Mouse (Mus musculus): ENCODE data around the gene Nme3. TPM values are rescaled to one million over a fixed set of nuclear protein-coding genes. Genes with fewer than 3 reads are reported as not detected.

Gene Nme3
- polyA plus RNA-seq, 1 experiment from 2014 or later, result 41.4 TPM

DNA sequence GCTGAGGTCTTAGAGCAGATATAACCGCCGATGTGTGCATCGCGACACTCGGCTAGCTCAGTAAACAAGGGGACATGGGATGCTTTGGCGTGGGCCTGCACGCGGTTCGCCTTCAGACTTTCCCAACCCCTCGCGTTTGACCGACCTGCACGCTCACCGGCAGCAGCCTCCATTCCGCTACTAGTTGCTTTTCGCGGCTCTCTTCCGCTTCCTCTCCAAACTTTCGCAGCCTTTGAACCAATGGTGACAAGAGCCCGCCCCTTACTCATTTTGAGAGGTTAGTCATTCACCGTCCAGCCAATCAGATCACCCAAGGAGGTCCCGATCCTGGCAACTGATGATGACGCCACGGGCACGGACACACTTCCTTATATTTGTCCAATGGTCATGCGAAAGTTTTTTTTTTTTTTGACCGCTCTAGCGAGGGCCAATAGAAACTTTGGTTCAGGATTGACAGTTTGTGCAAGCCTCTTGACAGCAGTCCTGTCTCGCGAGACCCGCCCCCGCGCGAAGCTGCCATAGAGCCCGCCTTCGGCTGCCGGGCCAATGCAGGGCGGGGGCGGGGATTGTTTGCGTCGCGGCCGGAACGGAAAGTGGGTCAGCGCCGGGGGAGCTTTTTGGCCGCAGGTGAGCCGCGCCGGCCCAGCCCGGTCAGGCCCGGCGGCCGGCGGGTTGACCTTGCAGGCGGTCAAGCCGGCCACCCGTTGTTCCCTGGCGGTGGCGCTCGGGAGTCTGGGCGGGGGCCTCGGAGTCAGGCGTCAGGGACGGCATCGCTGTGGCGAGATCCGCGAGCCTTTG lies 10.0 kb upstream of the Nme3 start, which contains the start of the genes Nubp2 and Spsb3:
Nubp2 (minus strand) TSS at position 216 of the 798 bp plus-strand sequence.
Spsb3 (plus strand) TSS at position 510 of the 798 bp plus-strand sequence.
- Histone ChIP-seq H3K4me1 (peaks cover 37% of the 10 kb centered on the region), H3K36me3 (peaks cover 57% of the 10 kb centered on the region), H3K9me3 (no peaks in the 10 kb centered on the region), H3K4me3 (peak within 1 kb of the TSS; percentile 87), H3K27ac (peak within 1 kb of the TSS; percentile 89), H3K27me3 (ENCODE audit: insufficient read depth, poor library complexity, severe bottlenecking) (no peaks in the 10 kb centered on the region)
- DNase-seq (ENCODE audit: low spot score), result peak; percentile 100
- under 1% methylated on average over 69 of the region's 69 CpGs for WGBS

DNA sequence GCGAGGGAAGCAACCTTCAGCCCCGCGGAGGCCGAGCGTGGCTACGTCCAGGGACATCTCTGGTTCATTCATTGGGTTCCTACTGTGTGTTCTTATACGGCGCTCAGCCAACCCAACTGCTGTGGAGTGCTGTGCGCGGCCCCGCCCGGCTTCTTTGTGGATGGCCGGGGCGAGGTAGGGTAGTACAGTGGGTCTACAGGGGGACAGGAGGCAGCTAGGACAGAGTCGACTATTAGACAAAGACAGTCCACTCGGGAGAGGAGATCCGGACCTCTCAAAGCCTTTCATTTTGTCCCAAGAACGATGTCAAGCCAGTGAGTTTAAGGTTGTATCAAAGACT lies 9.4 kb upstream of the Nme3 start:
- DNase-seq (ENCODE audit: low spot score), result no peak
- H3K36me3 ChIP-seq, result peaks cover 63% of the 10 kb centered on the region
- peak overlapping the region; percentile 87 for H3K4me3 ChIP-seq
- no peaks in the 10 kb centered on the region for H3K9me3 ChIP-seq
- H3K4me1 ChIP-seq, result peaks cover 32% of the 10 kb centered on the region
- under 1% methylated on average over 18 of the region's 18 CpGs for WGBS
- peak overlapping the region; percentile 89 for H3K27ac ChIP-seq
- H3K27me3 ChIP-seq (ENCODE audit: insufficient read depth, poor library complexity, severe bottlenecking), result no peaks in the 10 kb centered on the region

DNA sequence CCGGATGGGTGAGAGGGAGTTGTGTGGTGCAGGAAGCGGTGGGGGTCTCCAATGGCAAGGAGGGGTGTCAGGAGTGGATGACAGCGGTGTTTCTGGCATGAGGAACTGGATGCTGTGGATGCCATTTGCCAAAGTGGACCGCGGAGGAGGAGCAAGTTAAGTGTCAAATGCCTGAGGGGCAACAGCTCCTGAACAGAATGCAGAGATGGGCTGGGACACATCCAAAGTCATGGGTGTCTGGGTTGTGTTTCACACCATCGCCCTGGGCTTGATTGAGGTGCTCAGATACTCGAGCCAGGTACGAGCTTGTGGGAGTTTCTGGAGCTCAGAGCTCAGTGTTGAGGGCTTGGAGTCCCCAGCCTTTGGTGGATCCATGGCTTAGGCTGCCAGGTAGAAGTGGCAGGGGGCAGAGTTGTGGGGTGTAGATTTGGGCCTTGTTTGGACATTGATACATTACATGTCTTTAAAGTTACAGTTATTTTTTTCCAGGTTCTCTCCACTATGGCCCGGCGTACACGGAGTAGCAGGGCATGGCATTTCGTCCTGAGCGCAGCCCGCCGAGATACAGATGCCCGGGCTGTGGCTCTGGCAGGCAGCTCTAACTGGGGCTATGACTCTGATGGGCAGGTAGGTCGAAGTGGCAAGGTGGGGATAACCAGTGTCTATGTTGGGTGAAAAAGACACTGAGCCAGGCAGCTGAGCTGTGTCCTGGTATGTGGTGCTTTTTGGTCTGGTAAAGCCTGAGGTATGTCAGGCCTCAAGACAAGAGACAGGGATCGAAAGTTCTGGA lies 8.8 kb upstream of the Nme3 start:
- Histone ChIP-seq H3K27ac (peak overlapping the region; percentile 89; the same call in 1 of the 2 replicates), H3K36me3 (peaks cover 64% of the 10 kb centered on the region)

DNA sequence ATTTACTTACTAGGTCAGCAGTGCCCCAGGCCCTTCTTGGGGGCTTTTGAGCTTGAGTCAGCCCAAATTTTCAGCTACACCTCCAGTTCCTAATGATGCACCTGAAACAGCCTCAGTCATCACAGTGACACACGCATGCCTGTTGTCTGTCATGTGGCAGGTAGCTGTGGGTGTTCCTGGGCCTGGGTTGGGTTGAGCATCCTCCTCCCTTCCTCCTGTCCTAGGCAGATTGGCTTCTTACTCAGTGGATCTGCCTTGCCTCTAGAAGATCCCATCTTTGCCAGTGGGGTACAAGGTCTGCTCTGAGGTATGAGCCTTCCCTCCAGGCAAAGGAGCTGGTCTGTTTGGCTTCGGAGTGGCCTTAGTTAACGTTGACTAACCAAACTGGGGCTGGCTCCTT lies 7.4 kb upstream of the Nme3 start:
- peaks cover 62% of the 10 kb centered on the region for H3K36me3 ChIP-seq
- H3K27ac ChIP-seq, result no peak overlapping the region
- no peaks in the 10 kb centered on the region for H3K9me3 ChIP-seq
- DNase-seq (ENCODE audit: low spot score), result no peak
- no peak overlapping the region for H3K4me3 ChIP-seq
- H3K27me3 ChIP-seq (ENCODE audit: insufficient read depth, poor library complexity, severe bottlenecking), result no peaks in the 10 kb centered on the region
- WGBS, result 88% methylated on average over 3 of the region's 3 CpGs
- peaks cover 35% of the 10 kb centered on the region for H3K4me1 ChIP-seq

More for the DNA sequence above, 8.8 kb upstream of the Nme3 start:
- Histone ChIP-seq H3K4me3 (peak overlapping the region; percentile 87), H3K27me3 (ENCODE audit: insufficient read depth, poor library complexity, severe bottlenecking) (no peaks in the 10 kb centered on the region), H3K9me3 (no peaks in the 10 kb centered on the region), H3K4me1 (peaks cover 30% of the 10 kb centered on the region)
- 61% methylated on average over 18 of the region's 18 CpGs for WGBS
- no peak for DNase-seq (ENCODE audit: low spot score)

DNA sequence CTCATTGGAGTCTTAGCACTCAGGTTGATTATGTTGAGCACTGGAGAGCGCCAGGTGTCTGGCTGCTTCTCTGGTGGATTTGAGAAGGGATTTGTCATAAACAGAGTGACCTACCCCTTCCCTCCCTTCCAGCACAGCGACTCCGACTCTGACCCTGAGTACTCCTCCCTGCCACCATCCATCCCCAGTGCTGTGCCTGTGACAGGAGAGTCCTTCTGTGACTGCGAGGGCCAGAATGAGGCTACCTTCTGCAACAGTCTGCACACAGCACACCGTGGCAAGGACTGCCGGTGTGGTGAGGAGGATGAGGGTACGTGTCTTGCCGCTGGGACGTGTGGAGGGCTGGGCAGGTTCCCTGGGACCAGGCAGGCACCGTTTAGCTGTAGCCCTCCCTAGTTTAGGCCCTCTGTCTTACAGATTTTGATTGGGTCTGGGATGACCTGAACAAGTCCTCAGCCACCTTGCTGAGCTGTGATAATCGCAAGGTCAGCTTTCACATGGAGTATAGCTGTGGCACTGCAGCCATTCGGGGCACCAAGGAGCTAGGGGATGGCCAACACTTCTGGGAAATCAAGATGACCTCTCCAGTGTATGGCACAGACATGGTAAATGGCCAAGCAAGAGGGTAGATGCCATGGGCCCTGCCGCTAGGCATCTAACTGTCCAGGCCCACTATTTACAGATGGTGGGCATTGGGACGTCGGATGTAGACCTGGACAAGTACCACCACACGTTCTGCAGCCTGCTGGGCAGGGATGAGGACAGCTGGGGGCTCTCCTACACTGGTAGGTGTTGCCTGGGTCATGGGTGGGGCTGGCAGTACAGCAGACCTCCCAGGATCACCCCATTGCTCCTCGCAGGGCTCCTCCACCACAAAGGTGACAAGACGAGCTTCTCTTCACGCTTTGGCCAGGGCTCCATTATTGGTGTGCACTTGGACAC lies 5.9 kb upstream of the Nme3 start:
- Histone ChIP-seq H3K27me3 (ENCODE audit: insufficient read depth, poor library complexity, severe bottlenecking) (no peaks in the 10 kb centered on the region), H3K9me3 (no peaks in the 10 kb centered on the region), H3K36me3 (peaks cover 50% of the 10 kb centered on the region), H3K27ac (no peak overlapping the region), H3K4me1 (peaks cover 38% of the 10 kb centered on the region), H3K4me3 (no peak overlapping the region)
- 87% methylated on average over 19 of the region's 19 CpGs for WGBS
- DNase-seq (ENCODE audit: low spot score), result no peak

DNA sequence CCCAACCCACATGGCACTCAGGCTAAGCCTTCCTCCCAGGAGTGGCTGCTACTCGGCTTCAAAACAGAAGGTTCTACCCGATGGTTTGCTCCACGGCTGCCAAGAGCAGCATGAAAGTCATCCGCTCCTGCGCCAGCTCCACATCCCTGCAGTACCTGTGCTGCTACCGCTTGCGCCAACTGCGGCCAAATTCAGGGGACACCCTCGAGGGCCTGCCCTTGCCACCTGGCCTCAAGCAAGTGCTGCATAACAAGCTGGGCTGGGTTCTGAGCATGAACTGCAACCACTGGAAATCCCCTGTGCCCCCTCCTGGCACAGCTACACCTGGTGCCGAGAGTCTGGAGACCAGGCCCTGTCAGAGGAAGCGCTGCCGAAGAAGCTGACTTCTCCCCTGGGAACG lies 5.0 kb upstream of the Nme3 start:
- Histone ChIP-seq H3K9me3 (no peaks in the 10 kb centered on the region), H3K27ac (no peak overlapping the region), H3K4me1 (peaks cover 41% of the 10 kb centered on the region), H3K36me3 (peaks cover 50% of the 10 kb centered on the region), H3K27me3 (ENCODE audit: insufficient read depth, poor library complexity, severe bottlenecking) (no peaks in the 10 kb centered on the region), H3K4me3 (no peak overlapping the region)
- WGBS, result 90% methylated on average over 13 of the region's 13 CpGs
- DNase-seq (ENCODE audit: low spot score), result no peak

DNA sequence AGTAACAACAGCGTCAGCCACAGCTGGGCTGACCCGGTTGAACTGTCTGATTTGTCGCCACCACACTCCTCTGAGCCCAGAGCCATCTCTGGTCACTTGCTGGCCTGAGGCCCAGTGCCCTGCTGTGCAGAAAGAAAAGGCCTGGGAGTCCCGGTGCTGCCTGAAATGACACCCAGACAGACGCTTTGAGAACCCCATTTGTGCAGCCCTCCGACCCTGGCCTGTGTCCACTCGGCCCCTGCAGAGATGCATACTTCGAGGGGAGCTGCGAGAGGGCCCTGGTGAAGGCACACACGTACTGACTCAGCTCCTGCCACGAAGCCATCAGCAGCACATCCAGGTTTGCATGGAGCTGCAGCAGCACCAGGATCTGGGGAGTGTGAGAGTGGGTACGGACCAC lies 3.5 kb upstream of the Nme3 start:
- peaks cover 62% of the 10 kb centered on the region for H3K36me3 ChIP-seq
- no peaks in the 10 kb centered on the region for H3K9me3 ChIP-seq
- no peak overlapping the region for H3K4me3 ChIP-seq
- H3K27ac ChIP-seq, result no peak overlapping the region
- no peak for DNase-seq (ENCODE audit: low spot score)
- peaks cover 42% of the 10 kb centered on the region for H3K4me1 ChIP-seq
- 90% methylated on average over 12 of the region's 12 CpGs for WGBS
- no peaks in the 10 kb centered on the region for H3K27me3 ChIP-seq (ENCODE audit: insufficient read depth, poor library complexity, severe bottlenecking)

DNA sequence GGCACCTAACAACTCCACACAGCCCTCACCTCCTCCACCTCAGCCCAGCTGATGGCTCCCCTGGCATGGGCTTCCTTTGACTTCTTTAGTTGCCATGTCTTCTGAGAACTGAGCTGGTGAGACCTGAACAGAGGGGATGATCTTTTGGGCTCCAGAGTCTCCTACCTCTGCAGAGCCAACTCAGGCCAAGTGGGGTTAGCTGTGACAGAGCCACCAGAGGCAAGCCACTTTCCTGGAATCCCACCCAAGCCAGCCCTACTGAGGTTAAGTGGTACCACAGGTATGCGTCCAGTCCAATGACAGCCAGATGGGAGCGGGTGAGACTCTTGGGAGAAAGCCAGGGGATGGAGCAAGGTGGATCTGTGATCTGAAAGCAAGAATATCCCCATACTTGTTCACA lies 3.0 kb upstream of the Nme3 start:
- Histone ChIP-seq H3K4me3 (no peak overlapping the region), H3K4me1 (peaks cover 41% of the 10 kb centered on the region), H3K36me3 (peaks cover 67% of the 10 kb centered on the region), H3K27me3 (ENCODE audit: insufficient read depth, poor library complexity, severe bottlenecking) (no peaks in the 10 kb centered on the region), H3K27ac (no peak overlapping the region), H3K9me3 (no peaks in the 10 kb centered on the region)
- WGBS, result 90% methylated on average over 2 of the region's 2 CpGs
- no peak for DNase-seq (ENCODE audit: low spot score)

DNA sequence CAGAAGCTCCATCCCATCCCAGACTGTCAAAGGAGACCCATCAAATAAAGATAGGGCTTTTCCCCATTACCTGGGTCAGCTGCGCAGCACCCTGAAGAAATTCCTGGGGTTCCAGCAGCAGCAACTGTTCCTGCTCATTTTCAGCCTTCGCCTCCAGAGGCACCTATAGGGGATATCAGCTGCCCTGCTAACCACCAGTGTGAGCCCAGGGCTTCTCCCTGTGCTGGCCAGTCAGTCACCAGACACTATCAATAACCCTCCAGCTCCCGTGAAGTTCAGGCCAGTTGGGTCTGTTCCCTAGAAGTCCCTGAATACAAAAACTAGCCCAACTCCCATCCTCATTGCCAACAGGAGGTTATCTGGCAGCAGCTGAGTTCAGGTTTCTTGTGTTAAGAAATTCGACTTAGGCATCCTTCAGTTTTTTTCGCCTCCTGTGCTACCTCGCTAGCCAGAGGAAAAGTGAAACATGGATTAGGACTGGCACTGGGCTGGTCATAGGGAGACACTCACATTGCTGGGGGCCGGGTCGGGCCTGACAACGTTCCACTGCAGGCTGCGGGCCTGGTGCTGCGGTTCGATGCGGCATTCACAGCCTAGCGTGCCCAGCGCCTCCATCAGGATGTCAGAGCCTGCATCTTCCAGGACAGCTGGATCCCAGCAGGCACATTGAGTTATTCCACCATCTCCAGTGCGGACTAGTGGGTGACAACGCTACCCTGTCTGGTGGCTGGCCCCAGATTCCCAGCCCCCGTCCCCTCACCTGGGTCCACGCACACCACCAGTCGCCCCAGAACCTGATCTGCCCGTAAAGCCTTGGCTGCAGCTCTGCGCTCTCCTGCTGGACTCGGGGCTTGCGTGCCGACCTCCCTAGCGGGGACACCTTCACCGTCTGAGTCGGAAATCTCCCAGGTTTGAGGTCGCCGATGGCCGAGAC lies 2.0 kb upstream of the Nme3 start:
- H3K4me3 ChIP-seq, result peak overlapping the region; percentile 93
- WGBS, result 11% methylated on average over 31 of the region's 31 CpGs
- no peaks in the 10 kb centered on the region for H3K9me3 ChIP-seq
- peak overlapping the region; percentile 94 for H3K27ac ChIP-seq
- DNase-seq (ENCODE audit: low spot score), result no peak
- H3K4me1 ChIP-seq, result peaks cover 47% of the 10 kb centered on the region
- H3K27me3 ChIP-seq (ENCODE audit: insufficient read depth, poor library complexity, severe bottlenecking), result no peaks in the 10 kb centered on the region
- H3K36me3 ChIP-seq, result peaks cover 69% of the 10 kb centered on the region

DNA sequence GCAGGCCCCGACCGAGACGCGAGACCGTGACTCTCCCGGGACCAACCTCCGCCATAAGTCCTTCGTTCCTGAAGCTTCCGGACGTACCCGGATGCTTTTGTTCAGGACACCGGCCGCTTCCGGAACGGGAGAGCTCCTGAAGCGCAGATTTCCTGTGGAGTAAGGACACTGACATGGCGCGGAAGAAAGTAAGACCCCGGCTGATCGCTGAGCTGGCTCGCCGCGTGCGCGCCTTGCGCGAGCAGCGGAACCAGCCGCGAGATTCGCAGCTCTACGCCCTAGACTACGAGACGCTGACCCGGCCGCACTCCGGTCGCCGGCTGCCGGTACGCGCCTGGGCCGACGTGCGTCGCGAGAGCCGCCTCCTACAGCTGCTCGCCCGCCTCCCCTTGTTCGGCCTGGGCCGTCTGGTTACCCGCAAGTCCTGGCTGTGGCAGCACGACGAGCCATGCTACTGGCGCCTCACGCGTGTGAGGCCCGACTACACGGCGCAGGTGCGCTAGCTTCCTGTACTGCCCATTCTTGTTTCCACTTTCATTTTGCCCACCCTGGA lies 1.2 kb upstream of the Nme3 start, which contains the start of the genes Eme2 and Mrps34:
Eme2 (minus strand) TSS at position 93 of the 553 bp plus-strand sequence.
Mrps34 (plus strand) TSS at position 122 of the 553 bp plus-strand sequence.
- Histone ChIP-seq H3K9me3 (no peaks in the 10 kb centered on the region), H3K27me3 (ENCODE audit: insufficient read depth, poor library complexity, severe bottlenecking) (no peaks in the 10 kb centered on the region), H3K4me1 (peaks cover 49% of the 10 kb centered on the region), H3K27ac (peak within 1 kb of the TSS; percentile 94), H3K4me3 (peak within 1 kb of the TSS; percentile 93), H3K36me3 (peaks cover 71% of the 10 kb centered on the region)
- WGBS, result under 1% methylated on average over 62 of the region's 62 CpGs
- DNase-seq (ENCODE audit: low spot score), result peak; percentile 94

DNA sequence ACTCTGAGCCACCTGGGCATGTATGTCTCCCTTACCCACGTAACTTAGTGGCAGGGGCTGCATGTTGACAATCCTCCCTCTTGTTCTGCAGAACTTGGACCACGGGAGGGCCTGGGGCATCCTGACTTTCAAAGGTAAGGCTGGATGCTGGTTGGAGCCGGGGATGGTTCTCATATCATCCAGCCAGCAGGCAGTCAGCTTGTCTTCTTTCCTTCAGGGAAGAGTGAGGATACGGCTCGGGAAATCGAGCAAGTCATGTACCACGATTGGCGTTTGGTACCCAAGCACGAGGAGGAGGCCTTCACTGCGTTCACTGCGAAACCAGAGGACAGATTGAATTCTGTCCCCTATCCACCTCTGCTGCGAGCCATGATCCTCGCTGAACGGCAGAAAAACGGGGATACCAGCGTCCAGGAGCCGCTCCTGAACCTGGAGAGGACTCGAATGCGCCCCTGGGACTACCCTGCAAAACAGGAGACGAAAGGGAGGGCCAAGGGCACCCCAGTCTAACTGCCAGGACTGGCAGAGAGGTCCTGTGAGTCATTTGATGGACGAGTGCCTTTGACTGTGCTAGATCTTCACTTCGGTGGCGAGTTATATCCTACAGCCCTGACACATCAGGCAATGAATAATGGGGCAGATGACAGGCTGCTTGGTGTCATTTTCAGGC lies 594 bp upstream of the Nme3 start:
- Histone ChIP-seq H3K9me3 (no peaks in the 10 kb centered on the region), H3K36me3 (peaks cover 71% of the 10 kb centered on the region), H3K4me1 (peaks cover 49% of the 10 kb centered on the region), H3K27me3 (ENCODE audit: insufficient read depth, poor library complexity, severe bottlenecking) (no peaks in the 10 kb centered on the region), H3K27ac (peak overlapping the region; percentile 94), H3K4me3 (peak overlapping the region; percentile 93)
- no peak for DNase-seq (ENCODE audit: low spot score)
- WGBS, result 13% methylated on average over 23 of the region's 23 CpGs

All from heart, embryonic 10.5 days (tissue).